Mouse (Mus musculus): ENCODE measurements at regions not wholly inside any gene's neighbourhood (a gene's known extent, or its start where the extent isn't known, plus 50 kb on each side); places are given as distances from the start of the nearest gene placed in this dataset.

- no peak for TF ChIP-seq EP300 (IDR thresholded peaks at IDR 0.05; ENCODE audit: low read length)
- TF ChIP-seq TBP (conservative IDR thresholded peaks at IDR 0.05; ENCODE audit: low read depth, low read length), result no peak
- no peak for TF ChIP-seq MYC (IDR thresholded peaks at IDR 0.05; ENCODE audit: low read depth, low read length)
- TF ChIP-seq POLR2A (IDR thresholded peaks at IDR 0.05; ENCODE audit: low read depth, low read length), result no peak
- TF ChIP-seq CTCF (conservative IDR thresholded peaks at IDR 0.05 in 1 of 2, IDR thresholded peaks at IDR 0.05 in 1 of 2; ENCODE audit: low read depth in 2 of 2, low read length in 2 of 2), result no peak
Observed at GRCm38 (mm10) chr13:47462148-47462547, 339.7 kb downstream of the Rnf144b start.
